Mouse (Mus musculus) G1E (cell line): ENCODE data around the gene Lrp1. TPM values are rescaled to one million over a fixed set of nuclear protein-coding genes. Genes with fewer than 3 reads are reported as not detected.

Experiments used
- ATAC-seq: 2 replicates; pipeline ENCODE4 v1.8.0; 2016; ENCODE audit warnings: mild to moderate bottlenecking; ENCODE audit not compliant: insufficient number of reproducible peaks, poor library complexity, low FRiP score, severe bottlenecking; ENCODE audit errors: extremely low read depth
- DNase-seq: peaks from one replicate; pipeline ENCODE4 v3.0.0; 2012; ENCODE audit warnings: low spot score
- H3K27me3 ChIP-seq: 2 replicates; pipeline ENCODE4 v1.6.1; 2012; ENCODE audit warnings: mild to moderate bottlenecking, low read length, inconsistent platforms; ENCODE audit not compliant: insufficient read depth
- H3K36me3 ChIP-seq: replicated peaks from 2 replicates; pipeline ENCODE3; 2012; ENCODE audit warnings: mild to moderate bottlenecking, inconsistent platforms
- H3K4me1 ChIP-seq: 2 replicates; pipeline ENCODE4 v1.6.1; 2012; ENCODE audit warnings: low read depth, low read length, inconsistent platforms, mixed read lengths; ENCODE audit not compliant: insufficient read depth
- H3K4me3 ChIP-seq: 2 replicates; pipeline ENCODE4 v1.5.1; 2012; ENCODE audit warnings: low read depth, mild to moderate bottlenecking, inconsistent platforms, low read length, moderate library complexity, mixed read lengths
- H3K9me3 ChIP-seq: replicated peaks from 2 replicates; pipeline ENCODE4 v1.6.1; 2012; ENCODE audit warnings: inconsistent platforms
- CTCF ChIP-seq: IDR thresholded peaks from 2 replicates; pipeline ENCODE4 v1.5.1; 2012; ENCODE audit warnings: low read depth, low read length, inconsistent platforms, mixed read lengths
- GATA1 ChIP-seq: IDR thresholded peaks from 2 replicates; pipeline ENCODE4 v1.6.1; 2012; ENCODE audit warnings: borderline replicate concordance, low read length, inconsistent platforms, mixed read lengths
- GATA2 ChIP-seq: IDR thresholded peaks from 2 replicates; pipeline ENCODE4 v1.6.1; 2012; ENCODE audit warnings: low read depth, low read length, inconsistent platforms, borderline replicate concordance
- POLR2AphosphoS5 ChIP-seq: IDR thresholded peaks from 2 replicates; pipeline ENCODE4 v1.6.1; 2012; ENCODE audit warnings: low read depth, low read length, inconsistent platforms; ENCODE audit not compliant: insufficient replicate concordance
- TAL1 ChIP-seq: conservative IDR thresholded peaks from 2 replicates; pipeline ENCODE4 v1.6.1; 2012; ENCODE audit warnings: low read depth, low read length, inconsistent platforms, mixed read lengths
- polyA plus RNA-seq: library from polyadenylated mRNA; stranded (reverse); fragments of >175 nt; gene quantifications from 2 replicates; pipeline ENCODE4 v1.2.3, GENCODE M21; 2012
- total RNA-seq, 2 experiments: library from RNA; stranded (forward) in 1 of 2; stranded (reverse) in 1 of 2; fragments of 200-1000 nt in 1 of 2; fragments of >200 nt in 1 of 2; fragmentation: Nextera tagmentation in 1 of 2; gene quantifications; 2 replicates each; pipeline ENCODE4 v1.2.3; 2014 to 2017

Gene Lrp1
- total and polyA plus RNA-seq, 3 experiments = 0.27 to 0.67 (median 0.30) TPM

GRCm38 (mm10) chr10:127602194-127602593, 18.8 kb downstream of the Lrp1 start:
- peaks cover 31% of the 10 kb centered on the region for H3K4me1 ChIP-seq
- no peak for TF ChIP-seq GATA1
- no peak for TF ChIP-seq TAL1
- no peak for TF ChIP-seq CTCF
- TF ChIP-seq GATA2 = no peak
- TF ChIP-seq POLR2AphosphoS5 = no peak
- no peak for DNase-seq
- ATAC-seq = no peak
- no peaks in the 10 kb centered on the region for H3K36me3 ChIP-seq
- H3K27me3 ChIP-seq = peaks cover 71% of the 10 kb centered on the region
- no peaks in the 10 kb centered on the region for H3K9me3 ChIP-seq
- no peak overlapping the region for H3K4me3 ChIP-seq

DNA sequence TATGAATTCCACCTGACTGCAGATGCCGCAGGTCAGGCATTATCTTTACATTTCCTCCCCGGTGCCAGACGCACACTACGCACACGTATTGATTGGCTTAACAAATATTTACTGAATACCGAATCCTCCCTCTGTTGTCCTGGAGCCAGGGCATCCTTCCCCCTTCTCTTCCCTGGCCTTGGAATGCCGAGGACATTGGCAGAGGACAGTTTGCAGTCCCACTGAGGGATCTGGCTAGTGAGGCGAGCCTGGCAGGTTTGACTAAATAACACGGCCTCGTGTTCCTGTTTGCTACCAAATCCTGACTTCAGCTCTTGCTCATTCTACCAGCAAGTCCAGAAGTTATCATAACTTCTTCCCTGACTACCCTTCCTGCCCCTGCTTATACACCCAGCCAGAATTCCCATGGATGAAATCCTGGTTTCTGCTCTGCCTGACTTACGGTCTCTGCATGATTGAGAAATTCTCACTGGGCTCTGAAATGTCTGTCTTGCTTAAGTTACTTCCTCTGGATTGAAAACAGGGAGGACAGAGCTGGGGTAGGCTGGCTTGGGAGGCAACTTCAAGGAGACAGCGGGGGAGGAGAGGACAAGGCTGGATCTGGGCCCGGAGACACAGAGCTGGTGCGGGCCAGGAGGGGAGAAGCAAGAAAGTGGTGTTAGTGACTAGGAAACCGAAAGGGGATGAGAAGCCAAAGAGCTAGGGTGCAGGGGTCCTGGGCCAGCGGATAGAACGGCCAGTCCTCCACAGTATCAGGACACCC, 21.0 kb downstream of the Lrp1 start:
- peaks cover 23% of the 10 kb centered on the region for H3K4me1 ChIP-seq
- H3K4me3 ChIP-seq = no peak overlapping the region
- no peak for ATAC-seq
- H3K36me3 ChIP-seq = no peaks in the 10 kb centered on the region
- H3K9me3 ChIP-seq = no peaks in the 10 kb centered on the region
- no peak for DNase-seq
- TF ChIP-seq GATA2 (no peak), CTCF (no peak), POLR2AphosphoS5 (no peak), TAL1 (no peak), GATA1 (no peak)
- peaks cover 78% of the 10 kb centered on the region for H3K27me3 ChIP-seq

GRCm38 (mm10) chr10:127599252-127599651, 21.7 kb downstream of the Lrp1 start:
- peaks cover 16% of the 10 kb centered on the region for H3K4me1 ChIP-seq
- TF ChIP-seq TAL1 (no peak), GATA1 (no peak), CTCF (no peak), GATA2 (no peak), POLR2AphosphoS5 (no peak)
- no peaks in the 10 kb centered on the region for H3K9me3 ChIP-seq
- DNase-seq (no peak), ATAC-seq (no peak)
- no peak overlapping the region for H3K4me3 ChIP-seq
- no peaks in the 10 kb centered on the region for H3K36me3 ChIP-seq
- peaks cover 80% of the 10 kb centered on the region for H3K27me3 ChIP-seq

GRCm38 (mm10) chr10:127598607-127599006, 22.3 kb downstream of the Lrp1 start:
- H3K9me3 ChIP-seq = no peaks in the 10 kb centered on the region
- H3K4me1 ChIP-seq = peaks cover 10% of the 10 kb centered on the region
- H3K27me3 ChIP-seq = peaks cover 80% of the 10 kb centered on the region
- DNase-seq (no peak), ATAC-seq (no peak)
- TF ChIP-seq CTCF (no peak), GATA1 (no peak), GATA2 (no peak), TAL1 (no peak), POLR2AphosphoS5 (no peak)
- H3K36me3 ChIP-seq = no peaks in the 10 kb centered on the region
- no peak overlapping the region for H3K4me3 ChIP-seq

DNA sequence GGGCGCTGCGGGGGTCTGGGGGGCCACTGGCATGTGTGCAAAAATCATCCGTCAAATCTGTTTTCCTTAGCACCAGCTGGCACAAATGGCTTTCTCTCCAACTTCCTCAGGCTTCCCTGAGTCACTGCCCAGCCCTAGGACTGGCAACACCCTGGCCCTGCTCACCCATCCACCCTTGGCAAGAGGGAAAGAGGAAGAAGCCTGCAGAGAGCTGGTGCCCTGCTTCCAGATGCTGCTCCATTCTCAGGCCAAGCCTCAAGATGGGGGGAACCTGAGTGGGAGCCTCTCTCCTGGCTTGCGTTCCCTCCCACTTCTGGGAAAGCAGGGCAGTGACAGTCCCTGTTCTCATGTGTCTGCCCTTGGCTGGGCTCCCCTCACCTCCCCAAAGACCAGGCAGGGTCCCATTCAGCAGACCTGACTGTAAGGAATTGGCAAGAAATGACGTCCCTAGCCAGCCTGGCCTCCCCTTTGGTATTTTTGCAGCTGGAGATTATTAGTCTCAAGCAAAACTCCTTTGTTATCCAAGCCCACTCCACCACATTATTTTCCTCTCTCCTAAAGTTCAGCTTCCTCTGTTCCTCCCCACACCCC, 23.5 kb downstream of the Lrp1 start:
- H3K27me3 ChIP-seq = peaks cover 79% of the 10 kb centered on the region
- H3K4me1 ChIP-seq = no peaks in the 10 kb centered on the region; the same call in 1 of the 2 replicates
- DNase-seq (no peak), ATAC-seq (no peak)
- H3K4me3 ChIP-seq = no peak overlapping the region
- no peaks in the 10 kb centered on the region for H3K9me3 ChIP-seq
- TF ChIP-seq POLR2AphosphoS5 = no peak
- TF ChIP-seq GATA1 = no peak
- TF ChIP-seq CTCF = no peak
- no peak for TF ChIP-seq TAL1
- TF ChIP-seq GATA2 = no peak
- H3K36me3 ChIP-seq = no peaks in the 10 kb centered on the region

DNA sequence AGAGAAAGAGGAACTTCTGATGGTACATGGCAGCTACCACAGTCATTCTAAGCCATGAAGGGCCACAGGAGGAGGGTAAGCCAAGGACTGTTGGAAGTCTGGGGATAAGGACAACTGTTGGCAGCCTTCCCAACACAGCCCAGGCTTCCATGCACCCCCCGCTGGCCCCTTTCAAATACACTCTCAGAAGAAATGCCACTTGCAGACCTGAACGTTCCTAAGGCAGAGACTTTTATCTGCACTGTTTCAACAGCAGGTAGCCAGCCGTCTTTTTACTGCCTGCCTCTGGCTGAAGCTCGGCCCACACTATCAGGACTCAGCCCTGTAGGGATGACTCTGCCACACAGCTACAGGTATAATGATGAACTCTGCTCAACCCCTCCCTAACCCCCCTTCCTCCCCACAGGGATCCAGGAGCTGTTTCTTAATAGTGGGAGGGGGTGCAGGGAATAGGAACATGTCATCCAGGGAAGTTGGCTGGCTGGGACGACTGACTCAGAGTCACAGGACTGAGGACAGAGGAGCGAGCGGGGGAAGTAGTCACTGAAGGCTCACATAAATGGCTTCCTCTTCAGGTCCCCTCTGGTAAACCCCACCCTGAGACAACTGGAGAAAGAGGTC, 24.5 kb downstream of the Lrp1 start:
- no peaks in the 10 kb centered on the region for H3K9me3 ChIP-seq
- ATAC-seq = no peak
- H3K27me3 ChIP-seq = peaks cover 81% of the 10 kb centered on the region
- H3K36me3 ChIP-seq = no peaks in the 10 kb centered on the region
- H3K4me1 ChIP-seq = peaks cover 3% of the 10 kb centered on the region
- DNase-seq = no peak
- H3K4me3 ChIP-seq = no peak overlapping the region
- TF ChIP-seq GATA1 (no peak), POLR2AphosphoS5 (no peak), CTCF (no peak), GATA2 (no peak), TAL1 (no peak)
